Mouse (Mus musculus): ENCODE results near the gene Rasal3. TPM values are rescaled to one million over a fixed set of nuclear protein-coding genes. Genes with fewer than 3 reads are reported as not detected.

Gene Rasal3
- 257 to 296 TPM (median 281 TPM) in 4 replicates for total RNA-seq (2023)

GRCm38 (mm10) chr17:32403417-32403816, at the start of gene Rasal3:
Rasal3 (minus strand) TSS chr17:32403583.

GRCm38 (mm10) chr17:32452482-32452881, 49.1 kb upstream of the Rasal3 start, which contains the start of gene Cyp4f39:
Cyp4f39 (plus strand) TSS chr17:32452723.

GRCm38 (mm10) chr17:32424034-32424433, 20.7 kb upstream of the Rasal3 start, which contains the start of gene Pglyrp2:
Pglyrp2 (minus strand) TSS chr17:32424167.

GRCm38 (mm10) chr17:32389101-32389659, 14.2 kb downstream of the Rasal3 start, which contains the start of gene Wiz:
Wiz (minus strand) TSS chr17:32389439.

GRCm38 (mm10) chr17:32350382-32350983, 52.9 kb downstream of the Rasal3 start, which contains the start of gene Akap8l:
Akap8l (minus strand) TSS chr17:32350607.

Other genes with a start within 250 kb of the Rasal3 start
- 0.15 TPM in 1 of 4 replicates, not detected in the others for gene Notch3, start 236.7 kb downstream of the Rasal3 start, total RNA-seq (2023)
- 1.5 to 2.4 TPM (median 1.9 TPM) in 4 replicates for gene Ephx3, start 214.0 kb downstream of the Rasal3 start, total RNA-seq (2023)
- gene Brd4, start 118.9 kb downstream of the Rasal3 start, total RNA-seq (2023), result 306 to 342 TPM (median 323 TPM) in 4 replicates
- 288 to 294 TPM (median 292 TPM) in 4 replicates for gene Akap8, start 82.3 kb downstream of the Rasal3 start, total RNA-seq (2023)
- 185 to 197 TPM (median 189 TPM) in 4 replicates for gene Akap8l, start 53.0 kb downstream of the Rasal3 start, total RNA-seq (2023)
- 40.7 to 43.8 TPM (median 41.4 TPM) in 4 replicates for gene Wiz, start 14.1 kb downstream of the Rasal3 start, total RNA-seq (2023)
- 32.7 to 37.3 TPM (median 34.1 TPM) in 4 replicates for gene Pglyrp2, start 20.6 kb upstream of the Rasal3 start, total RNA-seq (2023)
- 0.33 TPM in 1 of 4 replicates, not detected in the others for gene Cyp4f39, start 49.1 kb upstream of the Rasal3 start, total RNA-seq (2023)
- gene Cyp4f17, start 102.5 kb upstream of the Rasal3 start, total RNA-seq (2023), result 0.33 to 0.83 TPM (median 0.41 TPM) in 4 replicates
- 0.92 to 6.7 TPM (median 1.3 TPM) in 4 replicates for gene Cyp4f16, start 133.0 kb upstream of the Rasal3 start, total RNA-seq (2023)
- not detected in 4 replicates for gene Cyp4f37, start 217.7 kb upstream of the Rasal3 start, total RNA-seq (2023)

Measured in B cell, adult 62 days (primary cell).